Mouse (Mus musculus): ENCODE results near the gene Macf1. TPM values are rescaled to one million over a fixed set of nuclear protein-coding genes. Genes with fewer than 3 reads are reported as not detected.
A peak's percentile ranks its signal among the peaks of the same experiment; 100 is the strongest.

Macf1 gene
- total RNA-seq, 4 experiments from 2014 or later = 137 to 199 (median 157) TPM

GRCm38 (mm10) chr4:123402244-123402643, 281.9 kb downstream of the Macf1 start:
- no peak for DNase-seq

- no peak for DNase-seq
These were observed 282.9 kb downstream of the Macf1 start for GRCm38 (mm10) chr4:123401265-123401664.

- no peak for DNase-seq
These were observed 286.3 kb downstream of the Macf1 start for GRCm38 (mm10) chr4:123397643-123398434.

- DNase-seq = no peak
These were observed 287.1 kb downstream of the Macf1 start for GRCm38 (mm10) chr4:123397049-123397448.

- no peak for DNase-seq
These were observed 288.6 kb downstream of the Macf1 start for GRCm38 (mm10) chr4:123395435-123396000.

GRCm38 (mm10) chr4:123394878-123395277, 289.3 kb downstream of the Macf1 start:
- DNase-seq = no peak

- no peak for DNase-seq
These were observed 289.9 kb downstream of the Macf1 start for GRCm38 (mm10) chr4:123394269-123394668.

- no peak for DNase-seq
These were observed 291.2 kb downstream of the Macf1 start for GRCm38 (mm10) chr4:123393004-123393403.

- DNase-seq = no peak
These were observed 292.0 kb downstream of the Macf1 start for GRCm38 (mm10) chr4:123392187-123392586.

- DNase-seq = no peak
These were observed 299.1 kb downstream of the Macf1 start for GRCm38 (mm10) chr4:123385028-123385427.

- DNase-seq = no peak
These were observed 301.0 kb downstream of the Macf1 start for GRCm38 (mm10) chr4:123383173-123383572.

GRCm38 (mm10) chr4:123382051-123382450, 302.1 kb downstream of the Macf1 start:
- no peak for DNase-seq

- DNase-seq = no peak
These were observed 302.6 kb downstream of the Macf1 start for GRCm38 (mm10) chr4:123381598-123381997.

- DNase-seq = no peak
These were observed 308.1 kb downstream of the Macf1 start for GRCm38 (mm10) chr4:123376031-123376430.

GRCm38 (mm10) chr4:123374316-123375008, 309.7 kb downstream of the Macf1 start:
- no peak for DNase-seq

- no peak for DNase-seq
These were observed 320.6 kb downstream of the Macf1 start for GRCm38 (mm10) chr4:123363555-123363954.

GRCm38 (mm10) chr4:123360771-123361170, 323.4 kb downstream of the Macf1 start:
- DNase-seq = no peak

GRCm38 (mm10) chr4:123358613-123359012, 325.5 kb downstream of the Macf1 start:
- no peak for DNase-seq

GRCm38 (mm10) chr4:123355941-123356340, 328.2 kb downstream of the Macf1 start:
- no peak for DNase-seq

GRCm38 (mm10) chr4:123353271-123353877, 330.8 kb downstream of the Macf1 start:
- DNase-seq = peak; percentile 47

- DNase-seq = no peak
These were observed 340.7 kb downstream of the Macf1 start for GRCm38 (mm10) chr4:123343471-123343789.

- peak; percentile 49 for DNase-seq
These were observed 341.3 kb downstream of the Macf1 start, which contains the start of gene Bmp8a for GRCm38 (mm10) chr4:123342642-123343470. Gene Bmp8a (minus strand): TSS chr4:123343252.
